15 mouse cellular contexts compared by ENCODE assay signal in the genomic region with DNA sequence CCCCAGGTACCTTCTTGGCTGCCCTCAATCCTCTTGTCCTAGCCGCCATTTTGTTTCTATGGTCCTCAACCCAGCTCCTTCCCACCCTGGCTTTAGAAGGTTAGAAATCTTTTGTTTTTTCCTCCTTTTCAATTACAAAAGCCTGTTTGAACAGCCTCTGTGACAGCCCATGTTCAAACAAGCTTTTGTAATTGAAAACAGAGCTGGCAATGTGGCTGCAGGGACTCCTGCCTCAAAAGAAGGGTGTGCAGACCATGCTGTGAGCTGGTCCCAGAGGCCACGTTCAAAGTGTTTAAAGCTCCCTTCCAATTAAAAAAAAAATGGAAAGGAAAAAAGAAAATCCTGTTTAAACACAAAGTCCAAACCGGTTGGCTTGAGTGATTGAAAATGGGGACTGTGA.
"Had no signal": no experiment of that assay in that cellular context is flagged by ENCODE, and none has a peak within 500 bp of the region (broad histone marks: within the 10 kb centered on the region; RNA-seq: fewer than 3 reads in every experiment).

No protein-coding gene starts in this region.

- DNase-seq: kidney, postnatal 10 days; kidney, postnatal 4 days; liver; liver, embryonic 13.5 days; liver, postnatal 0 days; lung, postnatal 14 days; right cerebral cortex, postnatal 14 days had no signal

- H3K27me3 ChIP-seq: limb, embryonic 12.5 days; liver, embryonic 13.5 days; lung, embryonic 15.5 days; megakaryocyte, embryonic 14.5 days; neural tube, embryonic 13.5 days; stomach, embryonic 15.5 days had no signal

- H3K9me3 ChIP-seq: limb, embryonic 12.5 days; liver, embryonic 13.5 days; lung, embryonic 15.5 days; neural tube, embryonic 13.5 days; stomach, embryonic 15.5 days had no signal

- H3K4me3 ChIP-seq: layer of hippocampus, adult 2 months; limb, embryonic 12.5 days; liver, embryonic 13.5 days; lung, embryonic 15.5 days; megakaryocyte, embryonic 14.5 days; neural tube, embryonic 13.5 days; stomach, embryonic 15.5 days had no signal

- H3K4me2 ChIP-seq: limb, embryonic 12.5 days; liver, embryonic 13.5 days; lung, embryonic 15.5 days; midbrain, embryonic 11.5 days; neural tube, embryonic 13.5 days; stomach, embryonic 15.5 days had no signal

- H3K27ac ChIP-seq: layer of hippocampus, adult 2 months; limb, embryonic 12.5 days; liver, embryonic 13.5 days; lung, embryonic 15.5 days; macrophage; neural tube, embryonic 13.5 days; stomach, embryonic 15.5 days had no signal

- H3K4me1 ChIP-seq: limb, embryonic 12.5 days; liver, embryonic 13.5 days; lung, embryonic 15.5 days; megakaryocyte, embryonic 14.5 days; neural tube, embryonic 13.5 days; stomach, embryonic 15.5 days had no signal

- H3K36me3 ChIP-seq: limb, embryonic 12.5 days; liver, embryonic 13.5 days; lung, embryonic 15.5 days; neural tube, embryonic 13.5 days; stomach, embryonic 15.5 days had no signal

- H3K9ac ChIP-seq: limb, embryonic 12.5 days; liver, embryonic 13.5 days; liver, postnatal 0 days; lung, embryonic 15.5 days; neural tube, embryonic 13.5 days; stomach, embryonic 15.5 days had no signal

- ATAC-seq: liver, postnatal 0 days had no signal
